Mouse (Mus musculus) gastrocnemius, postnatal 36 days (tissue): ENCODE measurements at regions not wholly inside any gene's neighbourhood (a gene's known extent, or its start where the extent isn't known, plus 50 kb on each side); places are given as distances from the start of the nearest gene placed in this dataset.

ENCODE experiments used
- DNase-seq, 2 experiments: peaks; one replicate each; pipeline ENCODE4 v3.0.0; 2022
- intact Hi-C: fragments of 180-260 bp; cut with DNase I; formaldehyde crosslinking; loops from one replicate; pipeline ENCODE4 v1.15.1; 2025

- intact Hi-C loops: loop anchor here (5.0 kb wide), 1 partner anchor 193 kb away; the partner anchor contains the start of gene Sox4
These were observed 194.5 kb downstream of the Sox4 start for GRCm38 (mm10) chr13:28759026-28759425.

GRCm38 (mm10) chr13:28757846-28758522 is 195.5 kb downstream of the Sox4 start:
- intact Hi-C loops: loop anchor here (5.0 kb wide), 1 partner anchor 194 kb away; the partner anchor contains the start of gene Sox4
- DNase-seq: peak; percentile 77 to 79

More at GRCm38 (mm10) chr13:28759026-28759425, 194.5 kb downstream of the Sox4 start:
- DNase-seq: peak; percentile 15 to 25

- DNase-seq: peak in 1 of 2 experiments; percentile 16
- intact Hi-C loops: loop anchor here (5.0 kb wide), 1 partner anchor 195 kb away; the partner anchor contains the start of gene Sox4
These were observed 196.4 kb downstream of the Sox4 start for GRCm38 (mm10) chr13:28756915-28757765.

- intact Hi-C loops: no loop called here
- DNase-seq: no peak
These were observed 199.3 kb downstream of the Sox4 start for GRCm38 (mm10) chr13:28754207-28754606.

GRCm38 (mm10) chr13:28750949-28751692 is 202.4 kb downstream of the Sox4 start:
- DNase-seq: no peak
- intact Hi-C loops: no loop called here

GRCm38 (mm10) chr13:28740158-28740670 is 213.3 kb downstream of the Sox4 start:
- DNase-seq: no peak
- intact Hi-C loops: no loop called here

- DNase-seq: no peak
- intact Hi-C loops: no loop called here
These were observed 215.1 kb downstream of the Sox4 start for GRCm38 (mm10) chr13:28738160-28739100.

- intact Hi-C loops: no loop called here
- no peak for DNase-seq
These were observed 221.0 kb downstream of the Sox4 start for GRCm38 (mm10) chr13:28732475-28732874.

- intact Hi-C loops: no loop called here
- no peak for DNase-seq
These were observed 221.5 kb downstream of the Sox4 start for GRCm38 (mm10) chr13:28732036-28732435.

- DNase-seq: no peak
- intact Hi-C loops: no loop called here
These were observed 223.4 kb downstream of the Sox4 start for GRCm38 (mm10) chr13:28730059-28730580.

- intact Hi-C loops: no loop called here
- DNase-seq: no peak
These were observed 224.7 kb downstream of the Sox4 start for GRCm38 (mm10) chr13:28728768-28729167.

- intact Hi-C loops: no loop called here
These were observed 229.2 kb downstream of the Sox4 start for GRCm38 (mm10) chr13:28724300-28724699.

GRCm38 (mm10) chr13:28722074-28722473 is 231.4 kb downstream of the Sox4 start:
- intact Hi-C loops: no loop called here

More at GRCm38 (mm10) chr13:28724300-28724699, 229.2 kb downstream of the Sox4 start:
- DNase-seq: no peak

GRCm38 (mm10) chr13:28721548-28721981 is 231.9 kb downstream of the Sox4 start:
- intact Hi-C loops: no loop called here
- peak; percentile 22 to 45 for DNase-seq

More at GRCm38 (mm10) chr13:28722074-28722473, 231.4 kb downstream of the Sox4 start:
- DNase-seq: no peak

GRCm38 (mm10) chr13:28720639-28721239 is 232.8 kb downstream of the Sox4 start:
- intact Hi-C loops: no loop called here
- DNase-seq: no peak

- intact Hi-C loops: no loop called here
- no peak for DNase-seq
These were observed 233.3 kb downstream of the Sox4 start for GRCm38 (mm10) chr13:28720169-28720568.

GRCm38 (mm10) chr13:28718868-28719265 is 234.6 kb downstream of the Sox4 start:
- DNase-seq: no peak
- intact Hi-C loops: no loop called here

GRCm38 (mm10) chr13:28718169-28718867 is 235.2 kb downstream of the Sox4 start:
- no peak for DNase-seq
- intact Hi-C loops: no loop called here
